Mouse (Mus musculus) heart, embryonic 14.5 days (tissue): ENCODE results near the gene Mpdz. TPM values are rescaled to one million over a fixed set of nuclear protein-coding genes. Genes with fewer than 3 reads are reported as not detected.

Experiments used
- ATAC-seq: fragments of 200-750 bp; cut with Nextera tagmentation; 2 replicates; pipeline ENCODE4 v1.8.0; 2017; ENCODE audit warnings: low read depth, moderate TSS enrichment; ENCODE audit not compliant: insufficient number of reproducible peaks, insufficient read depth, low FRiP score
- H3K27ac ChIP-seq, 2 experiments: fragments of 200-500 bp in 1 of 2; fragments of 300-500 bp in 1 of 2; sonication (generic) in 1 of 2; replicated peaks in 1 of 2; 2 replicates each; pipeline ENCODE4 v1.5.1; 2012 to 2014; ENCODE audit warnings: low read depth in 2 of 2, low read length in 2 of 2, control low read depth in 1 of 2, mild to moderate bottlenecking in 1 of 2, mixed read lengths in 1 of 2; ENCODE audit not compliant: control insufficient read depth in 1 of 2, insufficient read depth in 1 of 2
- H3K27me3 ChIP-seq: fragments of 300-500 bp; sonication (generic); 2 replicates; pipeline ENCODE4 v1.6.1; 2014; ENCODE audit warnings: mild to moderate bottlenecking, low read length, control low read depth; ENCODE audit not compliant: control insufficient read depth, insufficient read depth
- H3K36me3 ChIP-seq: fragments of 300-500 bp; sonication (generic); 2 replicates; pipeline ENCODE4 v1.6.1; 2014; ENCODE audit warnings: mild to moderate bottlenecking, control low read depth, low read length, mixed read lengths; ENCODE audit not compliant: control insufficient read depth, insufficient read depth
- H3K4me1 ChIP-seq, 2 experiments: fragments of 200-500 bp in 1 of 2; fragments of 300-500 bp in 1 of 2; sonication (generic) in 1 of 2; 2 replicates each; pipeline ENCODE4 v1.6.1; 2012 to 2014; ENCODE audit warnings: low read length in 2 of 2, control low read depth in 1 of 2, mixed read lengths in 1 of 2; ENCODE audit not compliant: control insufficient read depth in 2 of 2, insufficient read depth in 2 of 2
- H3K4me2 ChIP-seq: fragments of 300-500 bp; sonication (generic); 2 replicates; pipeline ENCODE4 v1.6.1; 2014; ENCODE audit warnings: mild to moderate bottlenecking, low read length
- H3K4me3 ChIP-seq, 2 experiments: fragments of 200-500 bp in 1 of 2; fragments of 300-500 bp in 1 of 2; sonication (generic) in 1 of 2; 2 replicates each; pipeline ENCODE4 v1.5.1; 2012 to 2014; ENCODE audit warnings: low read length in 2 of 2, mild to moderate bottlenecking in 2 of 2, control low read depth in 1 of 2, low read depth in 1 of 2, moderate library complexity in 1 of 2; ENCODE audit not compliant: control insufficient read depth in 1 of 2, insufficient read depth in 1 of 2
- H3K9ac ChIP-seq: fragments of 300-500 bp; sonication (generic); 2 replicates; pipeline ENCODE4 v1.6.1; 2014; ENCODE audit warnings: mild to moderate bottlenecking, low read length
- H3K9me3 ChIP-seq: fragments of 300-500 bp; sonication (generic); 2 replicates; pipeline ENCODE4 v1.6.1; 2016; ENCODE audit warnings: low read length, control low read depth; ENCODE audit not compliant: control insufficient read depth
- WGBS: fragments of 180-500 bp; shearing (Covaris S2); extraction: QIAGEN DNeasy Blood & Tissue Kit; methylation state at CpG from one replicate; pipeline ENCODE4 v1.1.7; 2014; 5-methylcytosine and 5-hydroxymethylcytosine counted together
- polyA plus RNA-seq: library from polyadenylated mRNA; unstranded; fragments of >200 nt; fragmentation: Nextera tagmentation; extraction: Ambion mirVana; gene quantifications from 2 replicates; pipeline ENCODE4 v1.2.1, GENCODE M21; 2014

Gene Mpdz
- polyA plus RNA-seq, 1 experiment from 2014 or later = 26.0 TPM

DNA sequence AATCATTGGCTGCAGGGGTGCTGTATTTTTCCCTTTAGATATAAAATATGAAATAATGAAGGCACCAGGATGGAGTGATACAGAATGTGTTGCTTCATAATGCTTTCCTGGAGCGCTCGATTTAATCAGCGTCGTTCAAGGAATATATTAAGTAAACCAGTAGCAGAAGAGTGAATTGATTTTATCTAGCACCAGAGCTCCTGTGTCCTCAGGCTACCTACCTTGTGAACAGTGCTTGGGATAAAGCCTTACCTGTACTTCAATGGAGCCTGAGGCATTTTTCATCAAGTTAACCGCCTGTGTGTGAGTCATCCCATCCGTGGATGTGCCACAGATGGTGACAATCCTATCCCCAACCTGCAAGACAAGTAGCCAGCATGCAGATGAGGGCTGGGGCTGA lies 159.5 kb downstream of the Mpdz start:
- no peak overlapping the region for H3K4me2 ChIP-seq
- 92% methylated on average over 6 of the region's 6 CpGs for WGBS
- ATAC-seq = no peak
- H3K27ac ChIP-seq = no peak overlapping the region
- H3K9me3 ChIP-seq = no peaks in the 10 kb centered on the region
- no peak overlapping the region for H3K9ac ChIP-seq
- peaks cover 85% of the 10 kb centered on the region for H3K36me3 ChIP-seq
- H3K4me3 ChIP-seq = no peak overlapping the region
- H3K27me3 ChIP-seq = no peaks in the 10 kb centered on the region
- H3K4me1 ChIP-seq = no peaks in the 10 kb centered on the region

DNA sequence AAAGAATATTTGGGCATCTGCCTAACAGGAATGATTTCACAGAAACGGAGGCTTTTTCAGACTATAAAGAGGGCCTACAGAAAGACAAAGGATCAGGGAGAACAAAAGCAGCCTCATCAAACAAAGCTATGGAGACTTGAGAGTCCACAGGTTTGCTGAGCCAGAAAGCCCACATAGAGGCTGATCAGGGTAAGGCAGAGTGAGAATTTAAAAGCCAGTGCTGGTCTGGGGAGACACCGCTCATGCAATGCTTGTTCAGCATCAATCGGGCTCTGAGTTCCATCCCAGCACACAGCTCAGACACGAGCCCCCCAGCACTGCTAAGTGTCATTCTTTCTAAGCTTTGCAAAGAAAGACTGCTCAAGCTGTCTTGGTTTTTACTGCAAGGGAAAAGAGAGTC lies 162.5 kb downstream of the Mpdz start:
- H3K9me3 ChIP-seq = no peaks in the 10 kb centered on the region
- H3K4me2 ChIP-seq = no peak overlapping the region
- no peak for ATAC-seq
- no peaks in the 10 kb centered on the region for H3K27me3 ChIP-seq
- no peaks in the 10 kb centered on the region for H3K4me1 ChIP-seq
- no peak overlapping the region for H3K4me3 ChIP-seq
- H3K27ac ChIP-seq = no peak overlapping the region
- 83% methylated on average over 4 of the region's 4 CpGs for WGBS
- H3K36me3 ChIP-seq = peaks cover 66% of the 10 kb centered on the region
- no peak overlapping the region for H3K9ac ChIP-seq

DNA sequence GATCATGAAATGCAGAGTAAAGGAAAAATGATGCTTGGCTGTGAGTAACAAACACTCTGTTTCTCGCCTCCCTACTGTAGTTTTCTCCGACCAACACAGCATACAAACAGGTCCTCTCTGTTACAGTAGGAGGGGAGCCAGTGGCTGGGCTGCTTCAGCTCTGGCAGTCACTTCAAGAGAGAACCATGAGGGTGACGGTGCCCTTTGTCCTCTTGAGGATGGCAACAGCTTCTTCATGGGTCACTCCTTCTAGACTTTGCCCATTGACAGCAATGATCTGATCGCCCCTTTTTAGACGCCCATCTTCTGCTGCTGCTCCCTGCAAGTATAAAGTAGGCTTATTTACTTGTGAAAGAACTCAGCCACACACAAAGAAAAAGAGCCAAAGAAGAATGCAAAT lies 163.2 kb downstream of the Mpdz start:
- Histone ChIP-seq H3K27ac (no peak overlapping the region), H3K36me3 (peaks cover 60% of the 10 kb centered on the region), H3K9ac (no peak overlapping the region), H3K9me3 (no peaks in the 10 kb centered on the region), H3K4me3 (no peak overlapping the region), H3K4me2 (no peak overlapping the region), H3K4me1 (no peaks in the 10 kb centered on the region), H3K27me3 (no peaks in the 10 kb centered on the region)
- ATAC-seq = no peak
- 89% methylated on average over 5 of the region's 5 CpGs for WGBS

DNA sequence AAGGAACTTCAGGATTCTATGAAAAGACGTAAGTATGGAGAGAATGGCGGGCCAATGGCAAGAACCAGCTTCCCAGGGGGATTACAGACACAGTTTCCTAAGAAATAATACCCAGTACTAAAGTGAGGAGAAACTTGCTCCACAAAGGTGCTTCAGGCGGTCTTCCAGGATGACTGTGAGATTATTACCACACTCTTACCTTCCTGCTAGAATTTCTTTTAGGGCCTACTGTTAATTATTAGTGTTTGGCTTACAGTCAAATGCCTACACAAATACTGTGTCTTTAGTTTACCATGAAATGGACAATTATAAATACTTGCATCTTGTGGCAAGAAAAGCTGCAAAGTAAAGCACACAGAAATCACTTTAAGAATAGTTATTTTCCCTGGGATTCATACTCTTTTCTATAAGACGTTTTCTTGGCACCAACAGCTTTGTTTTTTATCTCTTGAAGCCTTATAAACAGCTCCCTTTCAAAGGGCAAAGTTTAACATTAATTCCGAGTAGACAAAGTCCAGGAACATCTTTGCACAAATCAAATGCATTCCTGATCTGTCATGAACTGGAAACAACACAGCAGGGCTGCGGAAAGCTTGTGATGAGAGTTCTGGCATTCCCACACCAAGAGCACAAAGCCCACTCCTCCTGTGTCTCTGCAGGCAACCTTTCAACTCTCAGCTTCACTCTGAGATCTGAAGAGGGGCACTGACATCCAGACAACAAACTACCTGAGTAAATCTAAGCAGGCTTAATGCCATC lies 166.5 kb downstream of the Mpdz start:
- H3K4me2 ChIP-seq = no peak overlapping the region
- ATAC-seq = no peak
- H3K9me3 ChIP-seq = no peaks in the 10 kb centered on the region
- 50% methylated on average over 6 of the region's 6 CpGs for WGBS
- H3K27me3 ChIP-seq = no peaks in the 10 kb centered on the region
- no peak overlapping the region for H3K4me3 ChIP-seq
- peak overlapping the region in 1 of 2 experiments; percentile 37; a peak in 1 of 4 replicates for H3K27ac ChIP-seq
- H3K4me1 ChIP-seq = no peaks in the 10 kb centered on the region
- H3K36me3 ChIP-seq = peaks cover 28% of the 10 kb centered on the region
- H3K9ac ChIP-seq = no peak overlapping the region

DNA sequence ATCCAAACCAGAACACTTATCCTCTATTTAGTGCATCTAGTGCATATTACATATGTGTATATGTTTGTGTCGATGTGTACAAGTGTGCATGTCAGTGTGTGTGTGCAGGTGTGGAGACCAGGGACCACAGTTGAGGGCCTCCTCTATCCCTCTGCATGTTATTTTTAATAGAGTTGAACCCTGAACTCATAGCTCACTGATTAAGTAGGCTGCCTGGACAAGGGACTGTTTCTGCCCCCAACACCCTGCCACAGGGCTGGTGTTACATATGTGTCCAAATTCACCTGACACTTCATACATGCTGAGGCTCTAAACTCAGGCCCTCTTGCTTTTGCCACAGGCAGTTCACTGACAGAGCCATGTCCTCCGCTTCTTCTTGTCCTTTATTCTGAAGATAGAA lies 169.5 kb downstream of the Mpdz start:
- WGBS = 82% methylated on average over 2 of the region's 2 CpGs
- Histone ChIP-seq H3K9me3 (no peaks in the 10 kb centered on the region), H3K36me3 (peaks cover 6% of the 10 kb centered on the region; the same call in 1 of the 2 replicates)

DNA sequence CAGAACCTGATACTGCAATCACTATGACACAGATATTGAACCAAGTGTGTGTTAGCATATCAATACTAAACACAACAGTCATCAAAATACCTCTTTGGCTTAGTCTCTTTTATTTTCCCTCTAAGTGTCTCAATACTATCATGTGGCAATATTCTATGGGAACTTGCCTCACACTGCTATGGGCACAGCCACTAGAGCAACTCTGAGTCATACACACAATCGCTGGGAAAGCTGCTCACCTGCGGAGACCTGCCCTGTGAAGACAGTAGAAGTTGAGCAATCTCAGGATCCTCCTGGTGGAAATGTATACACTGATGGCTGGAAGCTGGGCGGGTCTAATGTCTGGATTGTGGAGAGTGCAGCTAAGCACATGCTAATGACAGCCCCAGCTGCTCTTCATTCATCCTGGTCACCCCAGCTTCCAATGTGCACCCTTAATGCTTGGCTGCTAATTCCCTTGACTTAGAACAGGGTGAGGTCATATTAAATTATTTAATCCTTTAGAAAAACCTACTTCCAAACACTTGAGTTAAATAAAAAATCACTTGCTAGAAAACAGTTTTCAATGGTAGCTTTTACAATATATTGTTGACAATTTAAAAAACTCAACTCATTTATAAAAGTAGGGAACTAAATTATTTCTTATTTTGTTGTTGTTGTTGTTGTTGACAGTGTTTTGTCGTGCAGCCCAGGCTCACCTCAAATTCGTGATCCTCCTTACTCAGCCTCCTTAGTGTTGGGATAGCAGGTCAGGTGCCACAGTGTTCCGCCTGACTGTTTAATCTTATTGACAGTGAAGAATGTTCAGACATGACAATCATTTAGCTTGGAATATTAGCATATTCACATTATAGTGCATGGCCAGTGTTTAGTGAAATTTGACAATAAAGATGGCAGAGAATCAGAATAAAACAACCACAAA lies 189.5 kb downstream of the Mpdz start:
- 71% methylated on average over 6 of the region's 6 CpGs for WGBS
- ATAC-seq = 0 out of 2 replicates have a peak, but pooled peaks have one; percentile 13

More for the DNA sequence above, 169.5 kb downstream of the Mpdz start:
- Histone ChIP-seq H3K27me3 (no peaks in the 10 kb centered on the region), H3K27ac (no peak overlapping the region), H3K4me2 (no peak overlapping the region), H3K4me3 (no peak overlapping the region), H3K4me1 (no peaks in the 10 kb centered on the region), H3K9ac (no peak overlapping the region)
- no peak for ATAC-seq

DNA sequence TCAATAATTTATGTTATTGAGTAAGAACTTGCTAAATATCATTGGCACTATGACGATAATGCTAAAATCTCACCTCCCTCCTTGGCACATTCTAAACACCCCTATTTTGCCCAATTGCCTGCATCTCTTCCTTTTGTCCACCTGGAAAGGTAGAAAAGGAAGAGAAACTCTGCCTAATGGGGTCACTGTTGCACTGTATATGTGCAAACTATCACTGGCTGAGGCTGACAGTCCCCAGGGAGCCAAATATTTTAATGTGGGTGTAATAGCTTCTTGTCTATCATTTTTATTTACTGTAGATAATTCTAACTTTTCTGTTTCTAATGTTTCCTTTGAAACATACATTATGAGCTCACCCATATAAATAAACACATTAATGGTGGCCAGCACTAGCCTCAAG lies 190.3 kb downstream of the Mpdz start:
- Histone ChIP-seq H3K9me3 (no peaks in the 10 kb centered on the region), H3K4me1 (peaks cover 0 to 3% of the 10 kb centered on the region in 2 experiments; a peak in 1 of 4 replicates), H3K27me3 (no peaks in the 10 kb centered on the region), H3K36me3 (no peaks in the 10 kb centered on the region), H3K27ac (no peak overlapping the region), H3K4me3 (no peak overlapping the region), H3K9ac (no peak overlapping the region), H3K4me2 (peak overlapping the region; percentile 19; the same call in 1 of the 2 replicates)
- 74% methylated on average over 1 of the region's 1 CpGs for WGBS
- ATAC-seq = no peak

More for the DNA sequence above, 189.5 kb downstream of the Mpdz start:
- Histone ChIP-seq H3K4me2 (no peak overlapping the region), H3K27ac (no peak overlapping the region), H3K27me3 (no peaks in the 10 kb centered on the region), H3K4me3 (no peak overlapping the region), H3K4me1 (peaks cover 0 to 3% of the 10 kb centered on the region in 2 experiments; a peak in 1 of 4 replicates), H3K36me3 (no peaks in the 10 kb centered on the region), H3K9ac (no peak overlapping the region), H3K9me3 (no peaks in the 10 kb centered on the region)
